Comparison of ENCODE assay signal across 15 mouse cellular contexts in genomic region chr13:100602239-100602902, GRCm38 (mm10). TPM values are rescaled to one million over a fixed set of nuclear protein-coding genes. Genes with fewer than 3 reads are reported as not detected.
DNase-seq lines count a peak whose midpoint lies in the region; ATAC-seq and TF ChIP-seq lines count a peak whose summit lies in the region.
"Had no signal": no experiment of that assay in that cellular context is flagged by ENCODE, and none has a peak within 500 bp of the region (broad histone marks: within the 10 kb centered on the region; RNA-seq: fewer than 3 reads in every experiment).

No protein-coding gene starts in this region.

- H3K27me3 ChIP-seq in intestine, postnatal 0 days (replicated peaks; ENCODE audit: control insufficient read depth, insufficient read depth, low read length) = no peaks in the 10 kb centered on the region
- H3K27me3 ChIP-seq: heart, embryonic 13.5 days; hindbrain, embryonic 12.5 days had no signal

- H3K36me3 ChIP-seq in intestine, postnatal 0 days (ENCODE audit: control insufficient read depth, insufficient read depth) = peaks cover 9% of the 10 kb centered on the region; the same call in 1 of the 2 replicates
- H3K36me3 ChIP-seq: heart, embryonic 13.5 days; hindbrain, embryonic 12.5 days; limb, embryonic 10.5 days had no signal

- peak overlapping the region; percentile 74 for H3K27ac ChIP-seq in intestine, postnatal 0 days (ENCODE audit: low read depth, low read length)
- H3K27ac ChIP-seq: heart, embryonic 13.5 days; hindbrain, embryonic 12.5 days; layer of hippocampus, adult 2 months; limb, embryonic 10.5 days had no signal

- H3K9me3 ChIP-seq in intestine, postnatal 0 days (ENCODE audit: control insufficient read depth) = no peaks in the 10 kb centered on the region
- H3K9me3 ChIP-seq: heart, embryonic 13.5 days; hindbrain, embryonic 12.5 days; limb, embryonic 10.5 days had no signal

- TF ChIP-seq CTCF in intestine, postnatal 0 days (IDR thresholded peaks at IDR 0.05; ENCODE audit: low read depth) = no peak

- WGBS in intestine, postnatal 0 days = 39% methylated on average over 5 of the region's 5 CpGs

- peak; percentile 87 for ATAC-seq in intestine, postnatal 0 days
- peak; percentile 82 for ATAC-seq in megakaryocyte, adult 5-6 weeks (ENCODE audit: poor library complexity, severe bottlenecking)

- no peak overlapping the region for H3K4me3 ChIP-seq in intestine, postnatal 0 days (ENCODE audit: low read depth, low read length)
- H3K4me3 ChIP-seq: heart, embryonic 13.5 days; hindbrain, embryonic 12.5 days; layer of hippocampus, adult 2 months; limb, embryonic 10.5 days had no signal

- peak overlapping the region; percentile 35; the same call in 1 of the 2 replicates for H3K4me2 ChIP-seq in intestine, postnatal 0 days (replicated peaks; ENCODE audit: low read depth)
- H3K4me2 ChIP-seq: heart, embryonic 13.5 days; hindbrain, embryonic 12.5 days had no signal

- H3K4me1 ChIP-seq in intestine, postnatal 0 days (replicated peaks; ENCODE audit: control insufficient read depth, insufficient read depth, low read length) = 0 out of 2 replicates have a peak, but pooled peaks cover 5% of the 10 kb centered on the region
- H3K4me1 ChIP-seq: heart, embryonic 13.5 days; hindbrain, embryonic 12.5 days had no signal

- no peak overlapping the region for H3K9ac ChIP-seq in intestine, postnatal 0 days (ENCODE audit: low read depth, low read length)
- H3K9ac ChIP-seq: heart, embryonic 13.5 days; hindbrain, embryonic 12.5 days had no signal

- peak; percentile 39 for DNase-seq in 416B (ENCODE audit: low read depth)
- peak; percentile 69 to 80 for DNase-seq in kidney, postnatal 25 days
- no peak for DNase-seq in spleen, postnatal 4 days (ENCODE audit: low spot score in 2 of 2)
- DNase-seq in testis, postnatal 10 days (ENCODE audit: low spot score) = no peak
- no peak for DNase-seq in spleen, postnatal 10 days (ENCODE audit: low spot score in 2 of 2)
- no peak for DNase-seq in layer of hippocampus, postnatal 25 days (ENCODE audit: extremely low spot score in 1 of 2, low spot score in 1 of 2)
- DNase-seq: embryo, embryonic 11 days; right cerebral cortex, postnatal 4 days; thymus, adult 18-20 months had no signal

RNA-seq across cellular contexts. Expression of gene Marveld2, which starts 14.4 kb away (rescaled TPM):
- polyA plus RNA-seq in intestine, postnatal 0 days (2015; fragmentation: Nextera tagmentation; extraction: Ambion mirVana) = 20.8 and 21.1 TPM in 2 replicates
- 0.07 and 0.16 TPM in 2 replicates for total RNA-seq in megakaryocyte, adult 5-6 weeks (2015)
- total RNA-seq in megakaryocyte, adult 5-6 weeks (2017) = 0.40 and 0.53 TPM in 2 replicates
- 1 to 10 TPM; 1.1 to 1.2 TPM for total RNA-seq in layer of hippocampus, postnatal 25 days (2021)

RNA-seq across cellular contexts. Expression of gene Ak6, which starts 48.4 kb away (rescaled TPM):
- polyA plus RNA-seq in intestine, postnatal 0 days (2015; fragmentation: Nextera tagmentation; extraction: Ambion mirVana) = 143 and 156 TPM in 2 replicates
- total RNA-seq in megakaryocyte, adult 5-6 weeks (2015) = 189 and 230 TPM in 2 replicates
- total RNA-seq in megakaryocyte, adult 5-6 weeks (2017) = 153 and 173 TPM in 2 replicates
- 10 to 100 TPM; 93.3 to 93.7 TPM for total RNA-seq in layer of hippocampus, postnatal 25 days (2021)

RNA-seq across cellular contexts. Expression of gene Rad17, which starts 48.5 kb away (rescaled TPM):
- 10.3 and 11.1 TPM in 2 replicates for polyA plus RNA-seq in intestine, postnatal 0 days (2015; fragmentation: Nextera tagmentation; extraction: Ambion mirVana)
- 25.6 and 28.7 TPM in 2 replicates for total RNA-seq in megakaryocyte, adult 5-6 weeks (2015)
- total RNA-seq in megakaryocyte, adult 5-6 weeks (2017) = 29.7 and 35.3 TPM in 2 replicates
- total RNA-seq in layer of hippocampus, postnatal 25 days (2021) = 10 to 100 TPM; 13.2 to 14.0 TPM

RNA-seq across cellular contexts. Expression of gene Taf9, which starts 49.0 kb away (rescaled TPM):
- 10.9 and 11.1 TPM in 2 replicates for polyA plus RNA-seq in intestine, postnatal 0 days (2015; fragmentation: Nextera tagmentation; extraction: Ambion mirVana)
- total RNA-seq in megakaryocyte, adult 5-6 weeks (2015) = 21.9 and 28.0 TPM in 2 replicates
- 14.4 and 26.5 TPM in 2 replicates for total RNA-seq in megakaryocyte, adult 5-6 weeks (2017)
- total RNA-seq in layer of hippocampus, postnatal 25 days (2021) = 10 to 100 TPM; 20.8 to 23.3 TPM

RNA-seq across cellular contexts. Expression of gene Ocln, which starts 49.9 kb away (rescaled TPM):
- polyA plus RNA-seq in intestine, postnatal 0 days (2015; fragmentation: Nextera tagmentation; extraction: Ambion mirVana) = 44.5 and 49.4 TPM in 2 replicates
- total RNA-seq in megakaryocyte, adult 5-6 weeks (2015) = not detected in 2 replicates
- total RNA-seq in megakaryocyte, adult 5-6 weeks (2017) = not detected in 2 replicates
- 10 to 100 TPM; 12.4 to 13.2 TPM for total RNA-seq in layer of hippocampus, postnatal 25 days (2021)

Comparison
In these comparisons a context has a peak if more than half of its experiments do, and no peak if none do; other contexts are left out.
1. DNase-seq: peak in 416B (single experiment) and kidney, postnatal 25 days (2 of 2); none in spleen, postnatal 4 days (0 of 2), testis, postnatal 10 days (single experiment), spleen, postnatal 10 days (0 of 2) and layer of hippocampus, postnatal 25 days (0 of 2).